Mouse (Mus musculus): ENCODE results near the gene Ocm.
"Not testable (repeated sequence)": the region's sequence is repeated elsewhere in the genome, so short reads cannot be mapped to it uniquely, and the experiment has no call there.

The Ocm gene

GRCm38 (mm10) chr5:144026620-144027263 lies at the start of gene Ocm:
Gene Ocm, minus strand, starts transcription at chr5:144026670.
- DNase-seq, result no peak

- DNase-seq, result no peak
Measured at GRCm38 (mm10) chr5:144071249-144071648, 44.8 kb upstream of the Ocm start.

- DNase-seq, result no peak
Measured at GRCm38 (mm10) chr5:144070064-144070463, 43.6 kb upstream of the Ocm start.

GRCm38 (mm10) chr5:144066036-144066435 lies 39.6 kb upstream of the Ocm start:
- DNase-seq, result no peak

GRCm38 (mm10) chr5:144064093-144064492 lies 37.6 kb upstream of the Ocm start:
- DNase-seq, result no peak

- DNase-seq, result no peak
Measured at GRCm38 (mm10) chr5:144054340-144054739, 27.9 kb upstream of the Ocm start.

- no peak for DNase-seq
Measured at GRCm38 (mm10) chr5:144053450-144053849, 27.0 kb upstream of the Ocm start.

- peak; percentile 17 for DNase-seq
Measured at GRCm38 (mm10) chr5:144051268-144051667, 24.8 kb upstream of the Ocm start.

GRCm38 (mm10) chr5:144049881-144050280 lies 23.4 kb upstream of the Ocm start:
- DNase-seq, result no peak

- DNase-seq, result no peak
Measured at GRCm38 (mm10) chr5:144047324-144047723, 20.9 kb upstream of the Ocm start.

- DNase-seq, result no peak
Measured at GRCm38 (mm10) chr5:144043166-144043565, 16.7 kb upstream of the Ocm start.

GRCm38 (mm10) chr5:144040720-144041364 lies 14.4 kb upstream of the Ocm start:
- DNase-seq, result peak; percentile 79

GRCm38 (mm10) chr5:144039886-144040285 lies 13.4 kb upstream of the Ocm start:
- no peak for DNase-seq

- no peak for DNase-seq
Measured at GRCm38 (mm10) chr5:144039156-144039675, 12.7 kb upstream of the Ocm start.

GRCm38 (mm10) chr5:144036952-144037351 lies 10.5 kb upstream of the Ocm start:
- DNase-seq, result no peak

- no peak for DNase-seq
Measured at GRCm38 (mm10) chr5:144034567-144034966, 8.1 kb upstream of the Ocm start.

- DNase-seq, result no peak
Measured at GRCm38 (mm10) chr5:144032491-144032890, 6.0 kb upstream of the Ocm start.

- no peak for DNase-seq
Measured at GRCm38 (mm10) chr5:144015845-144016244, 10.6 kb downstream of the Ocm start.

- no peak for DNase-seq
Measured at GRCm38 (mm10) chr5:144015312-144015650, 11.2 kb downstream of the Ocm start.

GRCm38 (mm10) chr5:144014551-144015311 lies 11.7 kb downstream of the Ocm start, which contains the start of gene Ccz1:
Gene Ccz1, minus strand, starts transcription at chr5:144014877.
- DNase-seq, result peak; percentile 81

- not testable (repeated sequence) for DNase-seq
Measured at GRCm38 (mm10) chr5:144013366-144014134, 12.9 kb downstream of the Ocm start.

GRCm38 (mm10) chr5:144002461-144003192 lies 23.8 kb downstream of the Ocm start:
- no peak for DNase-seq

All from thymus, postnatal 14 days (tissue).